Mouse (Mus musculus): ENCODE results near the gene Il16. TPM values are rescaled to one million over a fixed set of nuclear protein-coding genes. Genes with fewer than 3 reads are reported as not detected.

Il16 gene
- polyA plus RNA-seq, 1 experiment from 2014 or later, result 0.76 TPM

DNA sequence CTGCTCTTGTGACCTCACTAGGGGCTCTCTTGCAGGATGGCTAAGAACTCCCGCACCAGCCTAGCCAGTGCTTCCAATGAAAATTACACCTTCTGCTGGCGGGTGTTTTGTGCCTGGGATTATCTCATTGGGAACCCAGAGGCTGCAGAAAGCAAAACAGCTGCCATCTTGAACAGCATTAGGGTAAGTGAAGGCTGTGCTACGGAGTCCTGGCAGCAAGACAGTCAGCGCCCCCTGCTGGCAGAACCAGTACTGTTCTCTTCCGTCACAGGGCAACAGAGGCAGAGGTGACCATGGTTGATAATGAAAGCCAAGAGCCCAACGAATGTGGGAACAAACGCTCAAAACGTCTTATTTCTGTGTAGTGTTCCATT is 145.6 kb downstream of the Il16 start:
- no peak overlapping the region for H3K27ac ChIP-seq
- no peaks in the 10 kb centered on the region for H3K27me3 ChIP-seq (ENCODE audit: poor library complexity, severe bottlenecking)
- no peaks in the 10 kb centered on the region for H3K9me3 ChIP-seq
- no peak overlapping the region for H3K4me3 ChIP-seq
- H3K36me3 ChIP-seq (replicated peaks), result no peaks in the 10 kb centered on the region
- DNase-seq (ENCODE audit: extremely low spot score, low spot score), result peak; percentile 55
- no peaks in the 10 kb centered on the region for H3K4me1 ChIP-seq
- WGBS, result 58% methylated on average over 8 of the region's 8 CpGs

DNA sequence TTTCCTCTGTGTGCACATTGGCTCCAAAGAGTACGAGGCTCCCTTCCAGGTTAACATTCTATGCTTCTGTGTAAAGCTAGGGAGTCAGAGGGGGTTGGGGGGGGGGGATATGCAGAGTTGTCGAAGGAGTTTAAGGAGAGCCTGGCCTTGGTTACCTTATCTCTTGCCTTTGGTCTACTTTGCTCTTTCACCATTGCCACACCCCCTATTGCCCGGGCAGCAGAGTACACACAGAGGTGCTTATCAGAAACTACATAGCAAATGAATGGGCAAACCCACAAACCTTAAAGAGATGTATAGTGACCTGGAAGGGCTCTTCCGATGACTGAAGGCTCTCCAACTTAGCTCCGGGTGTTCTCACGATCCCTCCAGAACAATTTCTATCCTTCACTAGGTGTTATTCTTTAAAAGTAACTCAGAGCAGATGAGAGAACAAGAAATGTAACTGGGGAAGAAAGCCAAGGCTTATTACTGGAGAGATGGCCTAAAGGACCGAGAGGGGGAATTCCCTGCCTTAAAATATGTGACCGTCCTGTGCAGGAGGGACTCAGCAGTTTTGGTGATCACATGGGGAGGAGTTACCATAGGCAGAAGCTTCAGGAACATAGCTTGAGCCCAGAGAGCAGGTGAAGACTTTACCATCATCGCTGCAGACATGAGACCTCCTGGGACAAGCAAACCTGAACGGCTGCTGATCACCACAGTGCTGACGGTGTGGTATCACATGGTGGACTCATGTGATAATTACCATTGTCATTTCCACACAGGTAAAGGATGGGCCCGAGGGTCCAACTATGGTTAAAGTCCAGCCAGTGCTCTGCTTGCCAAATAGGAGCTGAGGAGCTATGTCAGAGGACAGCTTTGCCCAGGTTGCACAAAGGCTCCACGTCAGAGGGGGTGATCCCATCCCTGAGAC is 146.3 kb downstream of the Il16 start:
- Histone ChIP-seq H3K36me3 (replicated peaks) (no peaks in the 10 kb centered on the region), H3K9me3 (no peaks in the 10 kb centered on the region), H3K4me1 (no peaks in the 10 kb centered on the region), H3K27ac (no peak overlapping the region), H3K27me3 (ENCODE audit: poor library complexity, severe bottlenecking) (no peaks in the 10 kb centered on the region), H3K4me3 (no peak overlapping the region)
- no peak for DNase-seq (ENCODE audit: extremely low spot score, low spot score)
- 92% methylated on average over 13 of the region's 13 CpGs for WGBS

DNA sequence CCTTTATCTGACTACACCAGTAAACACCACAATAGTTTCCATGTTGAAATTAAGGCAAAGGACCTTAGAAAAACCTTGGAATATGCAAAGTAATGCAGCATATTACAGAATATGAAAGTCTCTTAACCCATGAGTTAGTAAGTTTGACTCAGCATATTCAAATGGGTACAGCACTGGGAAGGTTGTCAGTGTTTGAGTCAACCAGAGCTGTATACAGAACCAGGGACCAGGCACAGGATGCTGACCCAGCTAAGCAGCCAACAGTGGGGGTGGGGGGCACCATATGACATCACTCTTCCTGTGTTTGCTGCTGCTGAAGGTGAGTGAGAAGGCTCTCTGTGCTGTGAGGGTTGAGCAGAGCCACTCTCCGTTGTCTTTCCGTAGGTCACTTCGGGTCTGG is 148.5 kb downstream of the Il16 start:
- no peak for DNase-seq (ENCODE audit: extremely low spot score, low spot score)
- Histone ChIP-seq H3K4me3 (no peak overlapping the region), H3K27me3 (ENCODE audit: poor library complexity, severe bottlenecking) (no peaks in the 10 kb centered on the region), H3K27ac (no peak overlapping the region), H3K9me3 (no peaks in the 10 kb centered on the region), H3K4me1 (no peaks in the 10 kb centered on the region), H3K36me3 (replicated peaks) (no peaks in the 10 kb centered on the region)
- 89% methylated on average over 3 of the region's 3 CpGs for WGBS

DNA sequence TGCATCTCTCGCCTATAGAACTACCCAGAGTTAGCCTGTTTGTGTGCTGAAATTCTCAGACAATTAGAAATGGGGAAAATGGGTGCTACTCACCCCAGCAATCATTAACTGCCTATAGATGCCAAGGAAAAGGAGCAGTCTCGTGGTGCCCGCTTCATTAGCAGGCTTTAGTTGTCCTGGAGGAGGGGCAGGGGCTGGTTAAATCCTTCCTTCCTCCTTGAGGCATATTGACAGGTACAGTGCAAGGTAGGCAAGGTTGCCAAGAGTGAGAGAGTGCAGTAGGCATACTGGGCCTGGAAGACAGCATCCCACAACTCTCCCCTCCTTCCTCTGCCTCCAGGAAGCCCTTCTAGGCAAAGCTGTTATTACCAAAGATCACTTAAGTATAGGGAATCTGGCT is 151.5 kb downstream of the Il16 start:
- no peaks in the 10 kb centered on the region for H3K36me3 ChIP-seq (replicated peaks)
- WGBS, result 84% methylated on average over 3 of the region's 3 CpGs
- no peaks in the 10 kb centered on the region for H3K9me3 ChIP-seq
- no peaks in the 10 kb centered on the region for H3K4me1 ChIP-seq
- H3K27me3 ChIP-seq (ENCODE audit: poor library complexity, severe bottlenecking), result no peaks in the 10 kb centered on the region
- H3K27ac ChIP-seq, result no peak overlapping the region
- DNase-seq (ENCODE audit: extremely low spot score, low spot score), result no peak
- H3K4me3 ChIP-seq, result no peak overlapping the region

Other genes starting within 250 kb of the Il16 start
- 0.14 and 0.22 TPM in 2 replicates for gene Tmc3, start 160.8 kb downstream of the Il16 start, polyA plus RNA-seq (2016; fragmentation: Nextera tagmentation; extraction: Ambion mirVana)
- gene Stard5, start 113.8 kb downstream of the Il16 start, polyA plus RNA-seq (2016; fragmentation: Nextera tagmentation; extraction: Ambion mirVana), result 12.6 and 14.2 TPM in 2 replicates
- gene Cfap161, start 49.2 kb upstream of the Il16 start, polyA plus RNA-seq (2016; fragmentation: Nextera tagmentation; extraction: Ambion mirVana), result 0.12 TPM in 1 of 2 replicates, not detected in the other
- gene Tlnrd1, start 138.6 kb upstream of the Il16 start, polyA plus RNA-seq (2016; fragmentation: Nextera tagmentation; extraction: Ambion mirVana), result 7.6 and 8.4 TPM in 2 replicates
- gene Mesd, start 138.7 kb upstream of the Il16 start, polyA plus RNA-seq (2016; fragmentation: Nextera tagmentation; extraction: Ambion mirVana), result 102 and 106 TPM in 2 replicates